Mouse (Mus musculus): ENCODE results near the gene Casq2.

Gene Casq2

DNA sequence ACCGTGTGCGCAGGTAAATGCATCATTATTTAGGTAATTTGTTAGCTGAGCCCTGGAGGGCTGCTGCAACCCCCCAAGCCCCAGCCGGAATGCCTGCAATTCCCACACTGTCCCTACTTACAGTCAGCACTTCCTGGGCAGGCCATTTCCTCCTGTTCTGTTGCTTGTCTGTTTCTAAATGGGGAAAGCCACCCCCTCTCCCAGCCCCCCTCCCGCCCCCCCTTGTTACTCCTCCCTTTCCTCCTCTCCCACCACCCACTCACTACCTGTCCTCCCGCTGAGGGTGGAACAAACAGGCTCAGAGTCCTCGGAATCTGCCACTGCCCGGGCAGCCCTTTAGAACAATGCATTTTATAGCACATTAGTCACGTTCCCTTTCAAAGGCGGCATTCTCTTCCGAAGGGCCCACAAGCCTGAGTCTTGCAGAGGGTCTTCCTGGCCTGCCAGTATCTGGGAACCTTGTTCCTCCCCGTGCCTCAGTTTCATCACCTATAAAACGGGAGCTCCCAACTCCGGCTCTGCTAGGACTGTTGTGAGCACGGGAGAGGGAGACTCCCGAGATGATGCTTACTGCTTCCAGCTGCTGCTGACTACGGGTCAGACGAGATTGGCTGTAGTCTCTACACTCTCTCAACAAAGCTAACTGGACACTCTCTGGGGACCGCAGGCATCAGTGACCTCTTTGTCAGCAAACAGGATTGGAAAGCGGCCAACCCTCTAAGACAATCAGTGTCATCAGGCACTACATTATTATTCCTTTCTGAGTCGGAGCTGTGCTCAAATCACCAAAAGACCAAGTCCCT is 107.5 kb downstream of the Casq2 start:
- DNase-seq (ENCODE audit: extremely low spot score), result peak; percentile 61

DNA sequence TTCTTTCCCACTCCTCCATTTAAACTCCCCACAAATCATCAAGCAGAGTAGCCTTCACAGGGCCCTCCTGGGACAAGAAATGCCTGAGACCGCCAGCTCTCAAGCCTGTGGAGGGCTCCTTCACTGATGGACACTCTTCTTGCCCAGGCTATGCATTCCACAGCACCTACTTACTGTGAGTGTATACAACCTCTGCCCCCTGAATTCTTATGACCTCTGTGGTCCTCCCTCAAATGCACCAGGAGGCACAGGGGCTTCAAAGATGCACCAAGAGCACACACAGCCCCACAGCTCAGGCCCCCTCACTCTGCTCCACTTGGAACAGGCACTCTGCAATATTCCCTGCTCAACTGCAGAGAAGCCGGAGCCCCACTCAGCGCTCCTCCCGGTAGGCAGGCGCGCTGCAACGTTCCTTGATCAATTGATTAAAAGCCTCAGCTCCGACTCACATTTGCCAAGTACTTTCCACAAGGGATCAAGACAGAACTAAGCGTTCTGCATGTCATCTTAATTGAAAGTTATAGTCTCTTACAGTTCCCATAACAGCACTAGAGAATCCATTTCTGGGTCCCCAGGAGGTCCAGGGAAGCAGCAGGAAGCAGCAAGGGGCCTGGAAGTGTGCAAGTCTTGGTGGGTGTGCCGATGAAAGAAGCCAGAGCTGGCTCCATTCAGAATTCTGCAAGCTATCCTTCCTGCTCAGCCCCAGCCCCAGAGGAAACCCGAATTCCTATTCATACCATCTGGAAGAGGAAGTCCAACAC is 108.3 kb downstream of the Casq2 start:
- DNase-seq (ENCODE audit: extremely low spot score), result peak; percentile 49

DNA sequence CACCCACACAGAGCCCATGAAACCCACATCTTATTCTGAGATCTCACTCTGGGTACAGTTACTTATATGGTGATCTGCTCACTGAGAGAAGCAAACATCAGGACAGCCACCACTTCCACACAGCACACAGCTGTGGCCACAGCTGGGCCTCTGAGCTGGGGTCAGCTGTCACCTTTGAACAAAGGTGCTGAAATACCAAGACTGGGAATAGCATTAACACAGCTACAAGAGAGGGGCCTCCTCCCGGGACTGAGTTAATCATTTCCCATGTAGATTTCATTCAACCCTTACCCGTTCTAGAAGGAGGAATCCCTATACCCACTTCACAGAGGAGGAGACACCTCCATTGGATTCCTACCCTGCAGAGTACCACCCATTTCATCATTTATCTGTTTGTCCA is 109.5 kb downstream of the Casq2 start:
- no peak for DNase-seq (ENCODE audit: extremely low spot score)
